Mouse (Mus musculus): Measurements from ENCODE around the gene Necap2. TPM values are rescaled to one million over a fixed set of nuclear protein-coding genes. Genes with fewer than 3 reads are reported as not detected.

The Necap2 gene
- total RNA-seq, 2 experiments from 2014 or later: 41.8 to 42.9 TPM

Other genes with a start within 250 kb of the Necap2 start
- gene Padi1, start 232.6 kb downstream of the Necap2 start, total RNA-seq (2021): under 1 TPM; 0.11 to 0.14 TPM
- gene Padi2, start 172.0 kb downstream of the Necap2 start, total RNA-seq (2021): 1 to 10 TPM; 3.3 to 4.9 TPM
- 100 to 1,000 TPM; 197 to 203 TPM for gene Sdhb, start 117.2 kb downstream of the Necap2 start, total RNA-seq (2021)
- gene Atp13a2, start 91.5 kb downstream of the Necap2 start, total RNA-seq (2021): 100 to 1,000 TPM; 241 to 250 TPM
- gene Mfap2, start 67.9 kb downstream of the Necap2 start, total RNA-seq (2021): 10 to 100 TPM in 1 of 2 experiments, 1 to 10 TPM in 1; 9.3 to 14.8 TPM
- 10 to 100 TPM; 44.5 to 45.2 TPM for gene Crocc, start 17.8 kb downstream of the Necap2 start, total RNA-seq (2021)
- gene Spata21, start 10.0 kb upstream of the Necap2 start, total RNA-seq (2021): under 1 TPM; 0.17 to 0.59 TPM
- 10 to 100 TPM; 43.0 to 45.3 TPM for gene Szrd1, start 61.4 kb upstream of the Necap2 start, total RNA-seq (2021)
- gene Fbxo42, start 69.6 kb upstream of the Necap2 start, total RNA-seq (2021): 10 to 100 TPM; 35.2 to 35.4 TPM
- 1 to 10 TPM; 3.5 to 5.0 TPM for gene Rsg1, start 135.6 kb upstream of the Necap2 start, total RNA-seq (2021)
- gene Arhgef19, start 161.1 kb upstream of the Necap2 start, total RNA-seq (2021): 1 to 10 TPM; 4.2 to 5.9 TPM
- 1 to 10 TPM; 1.9 TPM for gene Epha2, start 222.9 kb upstream of the Necap2 start, total RNA-seq (2021)

Data from left cerebral cortex, postnatal 10 days (tissue).